Mouse (Mus musculus) ES-E14 (cell line): Measurements from ENCODE around the gene Ptprk.

Experiments
- ZC3H11A ChIP-seq: IDR thresholded peaks from 2 replicates; pipeline ENCODE4 v1.6.1; 2012; ENCODE audit warnings: low read depth, mild to moderate bottlenecking, inconsistent platforms, low read length, borderline replicate concordance
- ZNF384 ChIP-seq: IDR thresholded peaks from 2 replicates; pipeline ENCODE4 v1.6.1; 2012; ENCODE audit warnings: low read depth, low read length, inconsistent platforms

GRCm38 (mm10) chr10:28609136-28609535, 534.5 kb downstream of the Ptprk start:
- TF ChIP-seq ZNF384: no peak
- TF ChIP-seq ZC3H11A: no peak
